Mouse (Mus musculus): Measurements from ENCODE around the gene Slc29a2. TPM values are rescaled to one million over a fixed set of nuclear protein-coding genes. Genes with fewer than 3 reads are reported as not detected.
A peak's percentile ranks its signal among the peaks of the same experiment; 100 is the strongest.

The Slc29a2 gene
- total RNA-seq, 2 experiments from 2014 or later: 4.1 to 5.3 TPM

DNA sequence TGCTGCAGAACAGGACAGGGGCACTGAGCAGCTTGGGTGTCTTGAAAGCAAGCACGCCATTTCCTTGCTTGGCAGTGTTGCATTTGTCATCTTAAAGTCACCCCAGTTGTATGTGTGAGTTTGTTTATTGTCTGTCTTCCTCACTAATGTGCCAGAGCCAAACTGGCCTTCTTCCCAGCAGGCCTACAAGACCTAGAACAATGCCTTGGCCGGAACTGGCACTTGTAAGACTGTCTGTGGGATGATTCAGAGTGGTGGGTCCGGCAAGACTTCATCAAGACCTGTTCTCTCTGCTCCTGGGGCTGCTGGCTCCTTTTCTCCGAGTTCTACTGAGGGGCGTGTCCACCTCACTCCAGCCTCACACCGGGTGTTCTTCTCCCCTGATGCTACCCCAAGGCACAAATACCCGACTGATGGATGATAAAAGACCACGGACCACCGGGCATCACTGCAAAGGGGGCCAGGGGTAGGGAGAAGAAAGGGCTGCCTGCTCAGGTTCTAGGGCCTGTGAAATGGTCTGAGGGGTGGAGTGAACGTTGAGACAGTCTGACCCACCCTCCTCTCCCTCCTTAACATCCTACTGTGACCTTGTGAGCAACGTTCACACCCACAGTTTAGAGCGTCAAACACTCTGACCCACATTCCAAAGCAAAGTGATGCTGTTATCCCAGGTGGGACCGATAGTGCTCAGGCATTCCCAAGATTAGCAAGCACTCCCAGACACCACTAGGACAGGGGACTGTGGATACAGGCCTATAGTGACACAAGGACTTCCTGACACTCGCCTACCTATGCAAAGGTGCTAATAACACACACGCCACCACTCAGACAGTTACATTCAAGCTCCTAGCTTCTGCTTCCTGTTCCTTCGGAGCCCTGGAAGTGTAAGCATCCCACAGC, 34.5 kb downstream of the Slc29a2 start:
- DNase-seq (ENCODE audit: low spot score): no peak

DNA sequence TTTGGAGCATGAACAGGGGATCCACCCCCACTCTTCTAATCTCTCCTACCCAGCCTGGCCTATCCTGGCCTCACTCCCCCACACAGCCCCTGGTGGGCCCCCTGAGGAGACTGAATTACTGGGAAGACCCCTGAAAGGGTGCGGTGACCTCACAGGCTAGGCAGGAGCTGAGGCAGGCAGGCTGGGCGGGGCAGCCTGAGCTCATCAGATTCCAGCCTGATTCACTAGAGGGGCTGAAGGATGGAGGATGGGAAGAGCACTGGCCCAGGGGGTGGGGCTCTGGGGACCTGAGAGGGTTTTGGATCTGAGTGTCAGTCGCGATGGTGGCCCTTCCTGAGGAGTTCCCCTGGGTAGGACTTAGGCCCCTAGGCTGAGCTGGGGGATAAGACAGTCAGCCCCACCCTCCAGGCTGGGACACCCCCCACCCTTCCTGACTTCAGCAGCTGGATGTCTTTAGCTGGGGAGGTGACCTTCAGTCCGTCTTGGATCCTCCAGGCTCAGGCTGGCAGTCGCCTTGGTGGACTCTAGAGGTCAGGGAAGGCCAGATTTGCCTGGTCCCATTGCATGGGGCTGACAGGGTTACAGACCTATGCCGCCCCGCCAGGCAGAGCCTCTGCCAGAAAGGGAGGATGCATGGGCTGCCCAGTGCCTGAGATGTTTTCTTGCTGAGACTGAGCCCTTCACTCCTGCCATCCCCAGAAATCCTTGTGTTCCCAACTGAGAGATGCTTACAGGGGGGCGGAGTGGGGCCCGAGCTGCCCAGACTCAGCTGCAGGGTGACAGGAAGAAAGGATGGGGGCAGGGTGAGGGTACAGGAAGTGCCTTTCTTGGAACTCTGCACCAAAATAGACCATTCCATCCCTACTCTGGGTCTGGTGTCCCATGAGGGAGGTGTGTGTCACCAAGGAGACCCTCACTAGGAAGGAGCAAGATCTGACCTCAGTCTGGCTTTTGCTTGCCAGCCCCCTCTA, 35.4 kb downstream of the Slc29a2 start:
- no peak for DNase-seq (ENCODE audit: low spot score)

DNA sequence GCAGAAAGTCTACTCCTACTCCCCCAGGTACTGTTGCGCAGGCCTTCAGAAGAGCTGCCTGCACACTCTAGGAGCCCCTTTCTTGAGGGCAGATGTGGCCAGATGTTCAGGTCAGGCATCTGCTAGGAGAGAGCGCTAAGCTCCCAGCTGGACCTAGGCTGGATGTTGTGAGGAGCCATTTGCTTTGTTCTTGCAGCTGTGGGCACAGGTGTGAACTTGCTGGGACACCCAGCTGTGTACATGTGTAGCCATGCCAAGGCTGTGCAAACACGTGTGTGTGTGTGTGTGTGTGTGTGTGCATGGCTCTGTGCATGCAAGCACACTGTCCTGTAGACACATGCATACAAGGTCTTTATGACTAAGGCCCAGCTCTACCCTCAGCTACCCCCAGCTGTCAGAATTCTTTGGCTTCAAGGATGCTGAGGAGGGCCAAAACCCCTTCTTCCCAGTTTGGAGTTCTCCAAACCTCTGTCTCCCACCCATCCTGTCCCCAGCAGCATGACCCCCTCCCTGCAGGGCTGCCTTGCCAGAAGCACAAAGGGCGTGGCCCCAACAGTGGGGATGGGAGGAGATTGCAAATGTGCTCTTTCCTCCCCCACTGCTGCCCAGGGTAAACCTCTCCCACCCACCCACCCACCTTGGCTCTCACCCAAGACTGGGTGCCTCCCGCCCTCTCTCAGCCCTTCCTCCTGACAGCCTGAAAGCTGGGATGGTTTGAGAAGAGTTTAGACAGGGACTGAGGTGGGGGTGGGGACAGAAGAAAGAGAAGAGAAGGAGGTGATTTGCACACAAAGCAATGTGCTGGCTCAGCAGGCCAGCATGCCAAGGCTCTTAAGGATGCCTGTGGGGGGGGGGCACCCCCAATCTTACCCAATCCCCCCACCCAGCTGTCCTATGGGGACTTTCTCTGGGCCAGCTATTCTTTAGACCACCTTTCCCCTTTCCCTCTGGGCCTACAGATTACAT, 37.0 kb downstream of the Slc29a2 start:
- DNase-seq (ENCODE audit: low spot score): peak; percentile 67

DNA sequence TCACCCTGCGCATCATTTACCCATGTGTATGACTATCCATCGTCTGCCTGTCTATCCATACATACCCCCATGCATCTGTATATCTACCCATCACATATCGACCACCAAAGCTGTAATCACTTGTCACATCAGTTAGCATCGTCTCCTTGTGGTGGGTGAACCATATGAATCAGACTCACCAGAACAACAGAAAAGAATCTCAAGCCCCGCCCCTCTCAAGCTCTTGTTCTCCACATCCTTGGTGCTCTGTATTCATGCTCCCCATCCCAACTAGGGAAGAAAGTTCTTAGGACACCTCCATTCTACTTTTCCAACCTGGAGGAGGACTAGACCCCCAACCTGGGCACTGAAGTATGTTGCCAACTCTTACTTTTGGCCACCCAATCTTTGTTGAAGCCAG, 38.4 kb downstream of the Slc29a2 start:
- DNase-seq (ENCODE audit: low spot score): no peak

DNA sequence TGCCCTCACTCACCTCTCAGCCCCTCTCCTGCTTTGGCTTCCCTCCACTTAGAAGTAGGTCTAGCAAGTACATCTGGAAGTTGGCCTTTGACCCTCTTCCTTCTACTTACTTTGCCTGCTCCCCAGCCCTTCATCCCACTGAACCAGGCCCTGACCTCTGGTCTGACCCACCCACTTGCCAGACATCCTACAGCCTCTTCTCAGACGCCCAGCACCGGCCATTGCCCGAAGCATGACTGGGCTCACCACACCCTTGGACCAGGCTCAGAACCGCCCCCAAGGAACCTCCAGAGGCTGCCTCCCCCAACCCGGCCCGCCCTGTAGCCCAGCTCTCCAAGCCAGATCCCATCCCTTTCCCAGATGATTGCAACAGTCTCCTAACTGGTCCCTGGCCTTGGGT, 38.8 kb downstream of the Slc29a2 start:
- DNase-seq (ENCODE audit: low spot score): peak; percentile 72

DNA sequence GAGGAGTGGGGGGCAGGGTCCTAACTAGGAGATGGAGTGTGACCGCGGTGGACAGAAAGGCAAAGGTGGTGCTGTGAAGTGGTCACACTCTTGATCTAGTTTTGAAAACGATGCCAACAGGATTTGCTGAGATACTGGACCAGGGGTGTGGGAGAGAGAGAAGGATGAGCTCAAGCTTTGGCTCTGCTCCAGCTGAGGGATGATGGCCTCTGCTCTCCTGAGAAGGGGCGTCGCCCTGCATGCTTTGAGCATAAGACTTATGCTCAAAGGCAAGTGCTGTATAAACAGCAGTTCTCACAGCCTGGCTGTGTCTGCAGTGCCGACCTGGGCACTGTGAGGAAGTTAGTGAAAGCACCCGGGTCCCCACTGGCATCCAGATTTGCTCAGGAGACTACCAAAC, 41.4 kb downstream of the Slc29a2 start:
- DNase-seq (ENCODE audit: low spot score): peak; percentile 73

DNA sequence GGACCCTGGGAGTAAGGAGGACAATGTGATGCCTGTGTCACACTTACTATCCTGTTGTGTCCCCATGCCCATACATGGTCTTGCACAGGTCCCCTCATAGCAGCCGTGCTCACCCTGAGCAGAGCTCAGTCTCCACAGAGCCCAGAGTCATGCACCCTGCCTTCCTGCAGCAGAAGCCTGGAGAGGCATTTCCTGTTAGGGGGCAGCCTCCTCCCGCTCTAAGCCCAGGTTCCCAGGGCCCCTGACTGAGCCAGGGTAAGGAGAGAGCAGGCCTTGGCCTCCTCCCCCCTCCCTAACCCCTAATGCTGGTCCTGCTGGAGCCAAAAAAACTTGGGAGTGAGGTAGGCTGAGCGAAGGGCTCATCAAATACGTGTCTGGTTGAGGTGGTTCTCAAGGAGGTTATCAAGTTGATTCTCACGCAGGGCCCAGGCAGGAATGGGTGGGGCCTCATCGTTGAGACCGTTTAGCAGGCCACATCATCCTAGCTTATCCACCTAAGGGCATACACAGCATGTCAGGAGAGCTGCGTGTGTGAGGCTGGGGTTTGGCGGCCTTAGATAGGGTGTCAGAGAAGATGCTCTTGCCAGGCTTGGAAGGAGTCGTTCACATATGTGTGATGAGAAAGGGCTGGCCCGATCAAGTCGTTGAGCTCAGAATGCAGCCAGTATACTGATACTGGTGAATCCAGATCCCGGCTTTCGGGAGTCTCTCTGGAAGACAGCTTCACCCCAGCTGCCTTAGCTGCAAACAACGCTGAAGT, 43.6 kb downstream of the Slc29a2 start:
- DNase-seq (ENCODE audit: low spot score): no peak

DNA sequence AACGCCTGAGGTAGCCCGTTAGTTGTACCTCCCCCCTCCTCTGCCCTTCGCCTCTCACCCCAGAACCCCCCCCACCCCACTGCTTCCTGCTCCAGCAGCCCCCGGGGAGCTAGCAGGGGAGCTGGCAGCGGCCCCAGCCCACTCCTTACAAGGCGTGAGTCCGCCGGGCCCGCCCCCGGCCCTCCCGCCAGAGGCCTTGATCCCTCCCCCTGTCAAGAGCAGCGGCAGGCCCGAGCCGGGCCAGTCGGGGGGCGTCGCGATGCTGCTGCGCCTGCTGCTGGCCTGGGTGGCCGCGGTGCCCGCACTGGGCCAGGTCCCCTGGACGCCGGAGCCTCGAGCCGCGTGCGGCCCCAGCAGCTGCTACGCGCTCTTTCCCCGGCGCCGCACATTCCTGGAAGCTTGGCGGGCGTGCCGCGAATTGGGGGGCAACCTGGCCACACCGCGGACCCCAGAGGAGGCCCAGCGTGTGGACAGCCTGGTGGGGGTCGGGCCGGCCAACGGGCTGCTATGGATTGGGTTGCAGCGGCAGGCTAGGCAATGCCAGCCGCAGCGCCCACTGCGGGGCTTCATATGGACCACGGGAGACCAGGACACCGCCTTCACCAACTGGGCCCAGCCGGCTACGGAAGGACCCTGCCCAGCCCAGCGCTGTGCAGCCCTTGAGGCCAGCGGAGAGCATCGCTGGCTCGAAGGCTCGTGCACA, 44.4 kb downstream of the Slc29a2 start, which contains the start of gene Cd248:
Cd248 (plus strand) TSS at position 212 of the 703 bp plus-strand sequence.
- peak; percentile 75 for DNase-seq (ENCODE audit: low spot score)

DNA sequence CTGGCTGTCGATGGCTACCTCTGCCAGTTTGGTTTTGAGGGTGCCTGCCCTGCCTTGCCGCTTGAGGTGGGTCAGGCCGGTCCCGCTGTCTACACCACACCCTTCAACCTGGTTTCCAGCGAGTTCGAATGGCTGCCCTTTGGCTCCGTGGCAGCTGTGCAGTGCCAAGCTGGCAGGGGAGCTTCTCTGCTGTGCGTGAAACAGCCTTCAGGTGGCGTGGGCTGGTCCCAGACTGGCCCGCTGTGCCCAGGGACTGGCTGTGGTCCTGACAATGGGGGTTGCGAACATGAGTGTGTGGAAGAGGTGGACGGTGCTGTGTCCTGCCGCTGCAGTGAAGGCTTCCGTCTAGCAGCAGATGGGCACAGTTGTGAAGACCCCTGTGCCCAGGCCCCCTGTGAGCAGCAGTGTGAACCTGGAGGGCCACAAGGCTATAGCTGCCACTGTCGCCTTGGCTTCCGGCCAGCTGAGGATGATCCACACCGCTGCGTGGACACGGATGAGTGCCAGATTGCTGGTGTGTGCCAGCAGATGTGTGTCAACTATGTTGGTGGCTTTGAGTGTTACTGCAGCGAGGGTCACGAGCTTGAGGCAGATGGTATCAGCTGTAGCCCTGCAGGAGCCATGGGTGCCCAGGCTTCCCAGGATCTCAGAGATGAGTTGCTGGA, 45.0 kb downstream of the Slc29a2 start:
- DNase-seq (ENCODE audit: low spot score): no peak

DNA sequence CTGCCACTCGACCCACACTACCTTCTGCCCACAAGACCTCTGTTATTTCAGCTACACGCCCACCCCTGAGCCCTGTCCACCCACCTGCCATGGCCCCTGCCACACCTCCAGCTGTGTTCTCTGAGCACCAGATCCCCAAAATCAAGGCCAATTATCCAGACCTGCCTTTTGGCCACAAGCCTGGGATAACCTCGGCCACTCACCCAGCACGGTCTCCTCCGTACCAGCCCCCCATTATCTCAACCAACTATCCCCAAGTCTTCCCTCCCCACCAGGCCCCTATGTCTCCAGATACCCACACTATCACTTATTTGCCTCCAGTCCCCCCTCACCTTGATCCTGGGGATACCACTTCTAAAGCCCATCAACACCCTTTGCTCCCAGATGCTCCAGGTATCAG, 45.8 kb downstream of the Slc29a2 start:
- no peak for DNase-seq (ENCODE audit: low spot score)

DNA sequence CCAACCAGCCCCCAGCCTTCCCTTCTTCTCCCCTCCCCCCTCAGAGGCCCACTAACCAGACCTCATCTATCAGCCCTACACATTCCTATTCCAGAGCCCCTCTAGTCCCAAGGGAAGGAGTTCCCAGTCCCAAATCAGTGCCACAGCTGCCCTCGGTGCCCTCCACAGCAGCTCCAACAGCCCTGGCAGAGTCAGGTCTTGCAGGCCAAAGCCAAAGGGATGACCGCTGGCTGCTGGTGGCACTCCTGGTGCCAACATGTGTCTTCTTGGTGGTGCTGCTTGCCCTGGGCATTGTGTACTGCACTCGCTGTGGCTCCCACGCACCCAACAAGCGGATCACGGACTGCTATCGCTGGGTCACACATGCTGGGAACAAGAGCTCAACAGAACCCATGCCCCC, 46.3 kb downstream of the Slc29a2 start:
- no peak for DNase-seq (ENCODE audit: low spot score)

DNA sequence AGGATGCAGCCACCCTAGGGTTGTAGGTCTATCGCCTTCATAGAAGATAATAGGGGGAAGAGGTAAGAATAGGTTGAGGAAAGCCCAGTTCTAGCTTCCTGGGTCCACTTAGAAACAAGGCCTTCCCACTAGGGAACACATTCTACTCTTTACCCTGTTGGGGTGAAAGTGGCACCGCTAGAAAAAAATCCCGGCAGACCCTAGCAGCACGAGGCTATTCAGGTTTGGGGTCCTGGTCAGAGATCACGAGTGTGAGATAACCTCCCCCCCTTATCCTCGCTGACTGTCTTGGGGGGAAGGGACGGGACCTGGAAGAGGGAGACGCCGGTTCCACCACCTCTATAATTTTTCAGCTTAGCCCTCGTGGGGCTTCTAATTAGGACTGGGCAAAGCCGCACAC, 47.4 kb downstream of the Slc29a2 start:
- no peak for DNase-seq (ENCODE audit: low spot score)

DNA sequence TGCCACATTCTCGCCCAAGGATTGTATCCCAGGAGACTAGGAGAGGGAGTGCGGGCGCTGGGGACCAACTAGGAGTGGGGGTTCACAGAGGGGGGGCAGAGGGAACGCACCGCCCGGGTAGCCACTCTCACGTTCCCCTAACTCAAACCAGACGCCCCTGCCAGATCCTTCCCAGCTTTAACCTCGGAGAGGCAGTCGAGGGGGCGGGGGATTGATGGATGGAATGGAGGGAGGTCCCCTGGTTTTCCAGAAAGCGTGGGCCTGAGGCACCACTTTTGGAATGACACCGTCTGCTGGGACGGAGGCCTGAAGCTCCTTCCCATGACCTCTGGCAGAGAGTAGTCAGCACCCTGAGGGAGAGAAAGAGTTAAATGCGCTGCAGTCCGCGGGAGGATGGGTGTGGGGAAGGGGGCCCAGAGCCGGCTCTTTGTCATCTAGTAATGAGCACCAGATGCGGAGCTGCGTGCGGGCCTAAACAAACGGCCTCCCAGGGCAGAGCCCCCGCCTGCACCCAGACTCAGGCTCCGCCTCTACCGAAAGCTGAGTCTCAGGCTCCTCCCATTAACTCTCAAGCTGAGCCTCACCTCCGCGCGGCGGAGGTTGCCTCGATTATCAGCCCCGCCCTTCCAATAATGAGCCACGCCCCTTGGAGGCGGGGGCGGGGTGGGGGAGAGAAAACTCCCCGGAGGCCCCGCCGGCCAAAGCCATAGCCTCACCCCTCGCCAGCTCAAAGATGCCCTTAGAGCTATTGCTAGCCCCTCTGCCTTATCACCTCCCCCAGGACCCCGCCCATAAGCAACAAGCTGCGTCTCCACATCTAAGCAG, 48.1 kb downstream of the Slc29a2 start:
- DNase-seq (ENCODE audit: low spot score): peak; percentile 83

DNA sequence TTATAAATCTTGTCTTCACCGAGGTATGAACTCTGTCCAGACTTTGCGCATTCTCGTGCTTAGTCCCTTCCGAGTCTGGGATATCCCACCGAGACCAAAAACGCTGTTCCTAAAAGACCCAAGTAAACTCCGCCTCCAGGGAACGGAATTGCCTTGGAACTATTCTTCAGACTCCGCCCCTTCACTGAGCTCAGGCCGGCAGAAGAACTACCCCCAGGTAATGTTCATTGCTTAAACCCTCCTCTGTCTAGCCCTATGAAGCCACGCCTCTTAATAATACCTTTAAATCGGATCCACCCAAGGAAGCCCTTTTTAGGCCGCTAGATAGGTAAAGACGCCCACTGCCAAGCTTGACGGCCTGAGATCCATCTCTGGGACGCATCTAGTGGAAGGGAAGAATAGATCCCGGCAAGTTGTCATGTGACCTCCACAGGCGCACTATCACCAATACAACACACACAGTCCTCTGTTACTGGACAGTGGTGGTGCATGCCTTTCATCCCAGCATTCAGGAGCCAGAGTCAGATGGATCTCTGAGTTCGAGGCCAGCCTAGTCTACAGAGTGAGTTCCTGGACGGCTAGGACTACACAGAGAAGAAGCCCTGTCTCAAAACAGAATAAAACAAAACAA, 48.8 kb downstream of the Slc29a2 start:
- DNase-seq (ENCODE audit: low spot score): no peak

DNA sequence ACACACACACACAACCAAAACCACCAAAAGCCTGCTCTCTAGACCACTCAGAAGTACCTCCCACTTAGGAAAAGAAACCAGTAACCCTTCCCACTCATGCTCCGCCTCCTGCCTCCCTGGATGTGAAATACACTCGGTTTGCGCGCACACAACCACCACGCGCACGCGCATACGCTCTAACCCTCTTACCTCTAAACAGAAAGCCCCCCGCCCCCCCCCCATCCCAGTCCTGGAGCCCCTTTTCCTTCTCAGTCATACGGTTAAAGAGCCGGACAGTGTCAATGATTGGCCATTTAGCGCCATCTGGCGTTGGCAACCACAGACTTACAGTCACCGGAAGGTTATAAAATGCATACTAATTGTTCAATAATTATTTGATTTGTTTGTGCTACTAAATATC, 49.4 kb downstream of the Slc29a2 start:
- peak; percentile 51 for DNase-seq (ENCODE audit: low spot score)

DNA sequence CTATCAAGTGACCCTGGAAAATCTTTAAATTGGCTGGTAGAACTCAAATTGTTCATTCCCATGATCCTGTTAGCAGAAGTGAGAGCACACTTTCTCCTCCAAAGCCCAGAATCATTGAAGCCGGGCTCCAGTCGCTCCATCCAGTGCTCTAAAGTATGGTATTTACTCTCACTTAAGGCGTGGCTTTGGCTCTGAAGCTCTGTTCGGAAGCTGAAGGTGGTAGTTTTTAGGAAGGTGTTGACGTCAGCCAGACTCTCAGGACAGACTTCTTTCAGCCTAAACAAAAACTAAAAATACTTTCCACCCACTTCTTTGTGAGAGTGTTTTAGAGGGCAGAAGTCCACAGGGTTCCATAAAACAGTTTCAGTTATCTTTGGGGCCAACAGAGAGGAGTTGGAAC, 49.9 kb downstream of the Slc29a2 start:
- DNase-seq (ENCODE audit: low spot score): no peak

DNA sequence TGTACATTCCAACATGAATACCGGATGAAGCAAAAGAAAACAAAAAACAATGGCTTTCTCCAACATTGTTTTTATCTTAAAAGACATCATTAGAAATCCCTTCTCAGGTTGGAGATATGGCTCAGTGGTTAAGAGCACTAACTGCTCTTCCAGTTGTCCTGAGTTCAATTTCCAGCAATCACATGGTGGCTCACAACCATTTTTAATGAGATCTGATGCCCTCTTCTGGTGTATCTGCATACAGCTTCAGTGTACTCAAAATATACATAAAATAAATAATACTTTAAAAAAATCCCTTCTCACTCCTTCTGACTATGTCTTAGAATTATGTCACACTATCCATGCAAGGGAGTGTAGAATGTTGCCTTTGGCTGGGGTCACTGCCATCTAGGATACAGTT, 55.6 kb downstream of the Slc29a2 start:
- no peak for DNase-seq (ENCODE audit: low spot score)

Data from gastrocnemius, adult 18-20 months (tissue).